Mouse (Mus musculus) adrenal gland, adult 2 months (tissue): ENCODE data around the gene Gli2. TPM values are rescaled to one million over a fixed set of nuclear protein-coding genes. Genes with fewer than 3 reads are reported as not detected.

ENCODE experiments used
- DNase-seq: peaks from one replicate; pipeline ENCODE4 v3.0.0; 2021
- polyA plus RNA-seq: library from polyadenylated mRNA; depleted of rRNA; stranded (reverse); fragments of >200 nt; gene quantifications from 2 replicates; pipeline ENCODE4 v1.2.3, GENCODE M21; 2012
- total RNA-seq, 2 experiments: library from RNA; stranded (reverse); gene quantifications; 2 replicates each; pipeline ENCODE4 v1.2.3; 2021

Gene Gli2
- total and polyA plus RNA-seq, 3 experiments = 1.0 to 1.6 (median 1.5) TPM

DNA sequence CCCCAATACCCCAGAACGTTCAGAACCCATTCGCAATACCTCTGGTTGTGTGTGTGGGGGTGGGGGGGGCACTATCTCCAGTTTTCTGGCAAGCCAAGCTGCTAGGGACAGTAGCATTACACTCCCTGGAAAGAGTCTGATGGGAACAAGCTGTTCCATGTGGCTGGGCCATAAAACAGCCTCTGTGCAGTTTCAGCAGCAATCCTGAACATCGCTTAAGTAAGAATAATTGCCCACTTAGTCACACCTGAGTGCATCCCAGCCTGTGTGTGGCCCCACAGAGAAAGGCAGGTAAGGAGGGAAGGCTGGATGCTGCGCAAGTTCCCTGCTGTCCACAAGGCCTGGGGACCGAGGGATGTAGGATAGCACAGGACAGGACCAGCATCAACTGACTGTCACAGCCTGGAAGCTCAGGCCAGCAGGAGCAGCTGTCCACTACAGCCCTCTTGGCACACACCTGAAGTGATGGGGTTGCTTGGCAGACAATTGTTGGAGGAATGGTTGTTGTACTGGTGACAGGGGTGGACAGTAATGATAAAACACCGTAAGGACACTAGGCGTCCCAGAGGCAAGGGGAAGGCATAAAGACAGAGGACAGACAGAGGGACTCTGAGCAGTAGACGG is 58.8 kb downstream of the Gli2 start:
- no peak for DNase-seq

DNA sequence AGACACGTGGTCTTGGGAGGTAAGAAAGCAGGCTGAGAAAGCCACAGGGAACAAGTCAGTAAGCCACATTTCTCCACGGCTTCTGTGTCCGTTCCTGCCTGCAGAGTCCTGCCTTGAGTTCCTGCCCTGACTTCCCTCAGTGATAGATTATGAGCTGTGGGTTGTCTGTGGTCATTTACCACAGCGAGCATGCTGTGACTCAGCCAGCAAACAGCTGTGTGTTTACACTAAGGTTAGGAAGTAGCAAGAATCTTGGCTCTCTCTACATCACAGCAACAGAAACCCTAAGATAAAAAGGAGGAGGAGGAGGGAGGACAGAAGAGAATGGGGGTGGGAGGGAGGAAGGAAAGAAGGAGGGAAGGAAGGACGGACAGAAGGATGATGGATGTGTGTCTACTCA is 59.6 kb downstream of the Gli2 start:
- DNase-seq = no peak

DNA sequence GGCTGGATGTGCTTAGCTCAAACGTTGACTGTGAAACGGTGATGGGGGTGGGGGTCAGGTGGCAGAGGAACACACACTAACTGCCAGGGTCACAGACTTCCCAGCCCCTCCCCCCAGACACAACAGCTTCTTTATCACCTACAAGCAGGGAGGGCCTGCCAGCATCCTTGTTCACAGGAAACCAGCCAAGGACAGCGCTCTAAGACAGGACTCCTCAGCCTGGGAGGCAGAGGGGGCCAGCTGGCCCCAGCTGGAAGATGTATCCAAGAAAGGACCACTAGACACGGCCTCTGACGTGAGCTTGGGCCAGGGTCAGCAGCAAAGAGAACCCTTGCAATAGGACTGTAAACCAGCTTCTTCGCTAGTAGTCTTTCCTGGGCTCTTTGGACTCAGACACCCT is 65.1 kb downstream of the Gli2 start:
- DNase-seq = no peak

DNA sequence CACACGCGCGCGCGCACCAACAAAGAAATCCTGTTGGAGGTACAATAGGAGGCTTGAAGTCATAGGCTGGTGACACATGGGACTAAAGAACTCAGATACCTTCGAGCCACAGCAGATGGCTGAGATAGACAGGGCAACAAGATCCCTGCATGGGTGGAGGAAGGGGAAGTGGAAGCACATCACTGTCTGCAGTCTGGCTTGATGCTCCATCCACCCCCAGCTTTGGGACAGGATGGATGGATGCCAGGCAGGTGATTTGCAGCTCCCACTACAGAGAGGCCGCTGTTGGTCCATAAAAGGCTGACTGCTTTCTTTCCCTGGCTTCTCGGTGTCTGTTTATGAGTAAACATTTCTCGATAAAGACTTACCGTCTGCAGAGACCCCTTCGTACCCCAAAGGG is 65.9 kb downstream of the Gli2 start:
- DNase-seq = no peak

DNA sequence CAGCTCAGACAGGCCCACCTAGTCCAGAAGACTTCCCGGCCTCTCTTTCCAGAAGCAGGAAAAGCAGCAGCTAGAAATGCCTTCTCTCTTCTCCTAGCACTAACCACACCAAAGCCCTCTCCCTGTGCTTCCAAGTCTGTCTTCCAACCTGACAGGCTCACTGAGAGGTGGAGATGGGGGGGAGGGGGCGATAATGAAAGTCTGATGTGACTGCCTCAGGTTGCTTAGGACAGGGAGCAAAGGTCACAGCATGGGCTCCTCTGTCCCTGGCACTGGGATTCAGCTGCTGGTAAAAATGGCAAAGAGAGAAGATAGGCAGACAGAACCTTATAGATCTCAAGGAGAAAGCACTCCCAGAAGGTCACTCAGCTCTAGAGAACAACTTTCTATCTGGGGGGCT is 70.0 kb downstream of the Gli2 start:
- DNase-seq = no peak

DNA sequence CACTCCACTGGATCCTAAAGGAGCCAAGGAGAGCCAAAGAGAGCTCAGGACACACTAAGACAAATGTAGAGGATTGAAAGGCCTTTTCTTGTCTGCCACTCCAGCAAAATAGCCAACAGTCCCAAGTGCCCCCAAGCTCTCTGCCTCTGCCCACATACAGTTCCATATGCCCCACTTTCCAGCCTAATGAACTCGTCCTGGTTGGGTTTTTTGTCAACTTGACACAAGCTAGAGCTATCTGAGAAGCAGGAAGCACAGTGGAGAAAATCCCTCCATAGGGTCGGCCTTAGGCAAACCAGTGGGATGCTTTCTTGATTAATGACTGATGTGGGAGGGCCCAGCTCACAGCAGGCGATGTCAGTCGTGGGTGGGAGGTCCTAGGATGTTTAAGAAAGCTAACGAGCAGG is 70.6 kb downstream of the Gli2 start:
- no peak for DNase-seq

DNA sequence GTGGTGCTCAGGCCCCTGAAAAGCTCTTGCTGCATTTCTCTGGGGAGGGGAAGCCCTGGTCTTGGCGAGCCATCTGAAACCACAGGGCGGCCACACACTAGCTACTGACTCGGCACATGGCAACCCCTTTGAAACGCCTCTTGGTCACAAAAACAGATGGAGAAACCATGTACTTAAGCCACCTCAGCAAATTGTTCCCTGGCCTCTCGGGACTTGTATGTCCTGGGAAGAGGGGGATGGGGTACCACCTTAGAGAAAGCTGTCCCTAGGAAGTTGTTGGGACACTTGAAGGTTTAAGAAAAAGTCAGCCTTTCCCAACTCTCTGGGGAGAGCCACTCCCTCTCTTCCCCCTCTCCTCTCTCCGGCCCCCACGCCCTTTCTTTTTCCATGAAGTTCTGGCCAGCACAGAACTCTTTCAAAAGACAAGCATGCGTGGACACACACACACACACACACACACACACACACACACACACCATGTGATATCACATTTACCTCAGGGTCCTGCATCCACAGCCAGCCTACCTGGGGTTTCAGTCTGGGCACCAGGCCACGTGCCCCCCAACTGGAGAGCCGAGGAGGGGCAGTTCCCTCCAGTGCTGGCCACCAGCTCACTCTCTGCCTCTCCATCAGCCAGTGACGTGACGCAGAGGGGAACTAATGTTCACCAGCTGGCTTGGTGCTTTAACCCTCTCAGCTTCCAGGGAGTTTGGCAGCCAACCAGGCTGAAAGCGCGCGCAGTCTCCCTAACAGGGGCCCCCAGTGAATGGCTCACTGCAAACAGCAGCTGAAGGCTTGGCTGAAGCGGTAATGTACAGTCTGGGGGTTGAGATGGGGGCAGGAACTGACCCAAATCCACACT is 71.2 kb downstream of the Gli2 start:
- DNase-seq = peak; percentile 22

DNA sequence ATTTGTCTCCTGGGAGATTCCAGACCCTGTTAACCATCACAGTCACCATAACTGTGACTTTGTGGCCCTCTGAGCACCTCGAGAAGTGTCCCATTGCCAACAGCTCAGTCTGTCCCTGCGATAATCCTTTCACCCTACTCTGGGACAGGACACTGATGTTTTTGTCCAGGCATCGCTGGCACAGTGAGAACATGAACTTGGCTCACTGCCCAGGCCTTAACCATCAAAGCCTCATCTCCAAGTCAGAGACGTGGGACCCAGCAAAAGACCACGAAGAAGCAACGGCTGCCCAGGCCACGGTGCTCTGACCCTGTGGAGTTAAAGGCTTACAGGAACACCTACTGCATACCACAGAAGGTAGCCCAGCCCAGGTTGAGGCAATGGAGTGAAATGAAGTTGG is 72.8 kb downstream of the Gli2 start:
- DNase-seq = peak; percentile 45

DNA sequence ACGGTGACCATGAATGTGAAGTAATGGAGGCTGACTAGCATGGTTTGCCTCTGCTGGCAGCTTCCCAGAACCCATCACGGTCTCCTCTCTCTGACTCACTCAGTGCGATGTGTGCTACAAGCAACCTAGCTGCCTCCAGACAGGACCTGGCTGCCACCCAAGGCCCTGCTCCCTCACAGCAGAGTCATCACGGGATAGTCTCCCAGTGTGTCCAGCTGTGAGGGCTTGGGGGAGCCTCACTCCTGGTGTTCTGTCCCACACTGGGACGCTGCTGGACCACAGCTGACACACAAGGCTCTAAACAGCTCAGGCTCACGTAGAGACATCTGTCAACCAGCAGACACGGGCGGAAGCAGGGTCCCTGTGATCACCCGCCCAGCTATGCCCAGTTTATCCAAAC is 76.8 kb downstream of the Gli2 start:
- DNase-seq = peak; percentile 95

DNA sequence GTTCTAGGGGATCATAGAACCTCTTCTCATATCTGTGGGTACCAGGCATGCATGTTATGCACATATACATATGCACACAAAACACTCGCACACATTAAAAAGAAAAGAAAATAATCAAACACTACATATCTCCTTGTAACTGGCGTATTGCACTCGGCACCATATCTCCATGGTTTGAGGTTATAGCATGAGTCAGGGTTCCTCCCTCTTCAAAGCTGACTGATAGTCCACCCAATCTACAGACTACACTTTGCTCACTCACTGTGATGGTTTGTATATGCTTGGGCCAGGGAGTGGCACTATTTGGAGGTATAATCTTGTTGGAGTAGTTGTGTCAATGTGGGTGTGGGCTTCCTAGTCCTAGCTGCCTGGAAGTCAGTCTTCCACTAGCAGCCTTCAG is 78.0 kb downstream of the Gli2 start:
- no peak for DNase-seq

DNA sequence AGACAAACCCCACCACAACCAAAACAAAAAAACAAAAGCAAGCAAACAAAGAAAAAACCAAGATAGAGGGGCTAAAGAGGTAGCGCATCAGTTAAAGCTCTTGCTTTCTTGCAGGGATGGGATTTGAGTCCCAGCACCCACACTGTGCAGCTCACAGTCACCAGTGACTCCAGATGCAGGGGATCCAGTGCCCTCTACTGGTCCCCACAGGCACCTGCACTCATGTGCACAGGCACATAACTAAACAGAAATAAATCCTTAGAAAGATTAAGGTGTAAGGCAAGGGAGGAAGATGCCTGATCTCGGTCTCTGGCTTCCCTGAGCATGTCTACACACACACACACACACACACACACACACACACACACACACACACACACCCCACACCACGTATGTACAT is 83.4 kb downstream of the Gli2 start:
- no peak for DNase-seq

DNA sequence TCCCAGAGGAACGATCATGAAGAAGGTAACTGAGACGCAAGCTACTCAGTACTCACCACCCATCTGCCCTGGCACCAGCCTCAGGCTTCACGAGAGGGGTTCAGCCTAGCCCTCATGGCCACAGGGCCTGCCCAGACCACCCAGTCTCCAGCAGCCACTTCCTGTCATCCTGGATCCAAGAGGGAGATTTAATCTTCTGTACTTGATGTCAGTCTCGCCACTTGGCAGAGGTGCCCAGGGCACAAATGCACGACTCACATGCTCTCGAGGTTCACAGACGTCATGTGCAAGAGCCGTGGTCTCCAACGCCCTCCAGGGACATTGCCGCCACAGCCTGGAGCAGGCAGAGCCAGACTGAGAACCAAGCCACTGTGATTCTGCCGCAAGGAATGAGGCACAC is 84.0 kb downstream of the Gli2 start:
- no peak for DNase-seq

DNA sequence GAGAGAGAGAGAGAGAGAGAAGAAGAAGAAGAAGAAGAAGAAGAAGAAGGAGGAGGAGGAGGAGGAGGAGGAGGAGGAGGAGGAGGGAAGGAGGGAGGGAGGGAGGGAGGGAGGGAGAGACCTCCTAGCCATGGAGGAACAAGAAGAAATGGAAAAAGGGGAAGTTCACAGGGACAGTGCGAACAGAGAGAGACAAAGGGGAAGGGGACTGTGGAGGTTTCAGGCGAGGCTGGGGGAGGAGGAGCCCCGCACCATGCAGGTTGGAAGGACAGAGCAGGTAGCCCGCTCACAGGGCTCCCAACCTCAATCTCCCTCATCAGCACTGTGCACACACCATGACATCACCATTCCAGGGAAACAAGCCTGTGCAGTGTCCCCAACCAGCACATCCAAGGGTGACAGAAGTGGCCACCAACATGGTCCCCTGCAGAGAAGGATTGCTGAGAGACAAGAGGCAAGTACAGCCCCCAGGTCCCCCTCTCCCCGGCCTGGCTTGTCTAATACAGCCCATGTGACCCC is 84.7 kb downstream of the Gli2 start:
- DNase-seq = no peak

DNA sequence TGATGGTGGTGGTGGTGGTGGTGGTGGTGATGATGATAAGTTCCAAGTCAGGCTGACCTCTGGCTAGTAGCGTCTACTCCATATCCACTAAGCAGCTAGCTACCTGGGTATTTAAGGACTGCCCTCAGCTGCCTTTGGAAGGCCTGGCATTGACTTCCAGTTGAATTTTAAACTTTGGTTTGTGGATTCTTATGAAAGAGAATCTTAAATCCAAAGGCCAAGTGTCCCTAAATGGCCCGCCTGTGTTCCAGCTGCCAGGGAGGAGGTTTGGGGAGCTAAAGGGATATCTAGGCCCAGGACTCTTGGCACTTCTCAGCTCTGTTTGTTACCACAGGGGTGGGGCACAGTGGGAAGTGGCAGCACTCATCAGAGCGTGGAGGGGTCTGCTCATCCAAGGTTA is 85.4 kb downstream of the Gli2 start:
- no peak for DNase-seq

DNA sequence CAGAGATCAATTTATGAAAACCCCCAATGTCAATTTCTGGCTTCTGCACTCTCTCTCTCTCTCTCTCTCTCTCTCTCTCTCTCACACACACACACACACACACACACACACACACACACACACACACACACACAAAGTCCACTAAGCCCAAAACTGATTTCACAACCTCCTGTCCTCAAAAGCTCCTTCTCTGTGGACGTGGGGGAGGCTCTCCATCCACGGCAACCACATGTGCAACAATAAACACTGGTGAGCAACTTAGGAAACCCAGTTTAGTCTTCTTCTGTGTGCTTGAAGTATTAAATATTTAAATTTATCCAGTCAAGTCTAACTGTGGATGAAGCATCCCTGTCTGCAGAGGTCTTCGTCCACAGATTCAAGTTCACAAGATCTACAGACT is 86.1 kb downstream of the Gli2 start:
- DNase-seq = no peak

DNA sequence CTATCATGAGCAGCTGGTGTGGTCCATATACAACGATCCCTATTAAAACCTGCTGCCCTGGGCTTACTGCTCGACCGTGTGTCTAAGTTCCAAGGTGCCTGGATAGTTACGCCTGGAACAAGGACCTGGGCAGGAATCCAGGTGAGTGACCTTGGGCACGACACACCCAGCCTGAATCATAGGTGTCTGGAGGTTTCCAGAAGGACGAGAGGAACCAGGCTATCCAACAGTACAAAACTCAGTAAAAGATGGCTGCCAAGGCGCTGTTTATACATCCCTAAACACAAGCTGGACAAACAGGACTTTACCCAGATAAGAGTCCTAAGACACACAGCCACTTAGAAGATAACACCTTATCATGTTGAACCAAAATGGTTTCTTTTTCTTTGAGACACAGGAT is 94.8 kb downstream of the Gli2 start:
- no peak for DNase-seq

DNA sequence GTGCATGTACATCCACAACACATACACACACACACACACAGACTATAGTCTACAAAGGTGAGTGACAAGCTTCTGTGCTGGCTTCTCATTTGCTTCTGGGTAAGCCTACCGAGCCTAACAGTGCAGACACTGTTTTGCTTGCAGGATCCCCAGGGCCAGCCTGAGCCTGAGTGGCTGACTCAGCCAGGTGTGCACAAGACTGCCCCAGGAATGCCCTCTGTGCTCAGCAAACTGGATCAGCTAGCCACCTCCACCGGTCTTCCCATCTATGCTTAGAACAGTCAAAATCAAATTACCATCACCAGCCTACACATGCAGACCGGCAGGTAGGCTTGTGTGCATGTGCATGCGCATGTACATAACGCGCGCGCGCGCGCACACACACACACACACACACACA is 97.6 kb downstream of the Gli2 start:
- no peak for DNase-seq

DNA sequence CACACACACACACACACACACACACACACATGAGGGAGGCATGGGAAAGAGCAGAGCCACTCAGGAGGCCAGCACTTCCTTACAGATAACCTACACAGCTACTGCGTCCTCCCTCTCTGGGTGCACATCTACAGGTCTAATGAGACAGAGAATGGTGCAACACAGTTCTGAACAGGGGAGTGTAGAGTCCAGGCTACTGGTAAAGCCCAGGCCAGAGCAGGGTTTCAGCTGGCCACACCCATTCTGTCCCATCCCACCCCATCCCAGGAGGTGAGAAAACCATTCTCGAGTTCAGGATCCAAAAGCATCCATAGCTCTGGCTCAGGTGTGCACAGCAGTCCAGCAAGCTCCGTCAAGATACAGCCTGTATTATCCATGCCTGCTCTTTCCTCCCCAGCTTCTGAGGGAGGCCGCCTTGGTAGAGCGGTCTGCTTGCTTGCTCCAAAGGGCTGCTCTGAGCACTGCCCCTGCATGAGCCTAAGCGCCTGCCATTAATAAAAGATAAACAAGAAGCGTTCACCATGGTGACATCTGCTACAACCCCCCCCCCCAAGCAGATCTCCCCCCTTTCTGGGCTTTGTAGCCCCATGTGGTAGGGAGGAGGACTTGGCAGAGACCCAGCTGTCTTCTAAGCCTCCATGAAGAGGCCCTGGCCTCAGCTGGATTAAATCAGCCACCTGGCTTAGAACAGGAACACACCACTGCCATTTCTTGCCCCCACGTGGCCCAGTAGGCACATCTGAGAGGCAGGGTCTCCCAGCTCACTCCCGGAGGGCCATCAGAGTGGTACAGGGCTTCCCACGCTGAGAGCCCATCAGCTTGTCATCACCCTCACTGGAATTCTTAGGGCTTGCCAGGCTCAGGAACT is 98.8 kb downstream of the Gli2 start:
- DNase-seq = no peak

DNA sequence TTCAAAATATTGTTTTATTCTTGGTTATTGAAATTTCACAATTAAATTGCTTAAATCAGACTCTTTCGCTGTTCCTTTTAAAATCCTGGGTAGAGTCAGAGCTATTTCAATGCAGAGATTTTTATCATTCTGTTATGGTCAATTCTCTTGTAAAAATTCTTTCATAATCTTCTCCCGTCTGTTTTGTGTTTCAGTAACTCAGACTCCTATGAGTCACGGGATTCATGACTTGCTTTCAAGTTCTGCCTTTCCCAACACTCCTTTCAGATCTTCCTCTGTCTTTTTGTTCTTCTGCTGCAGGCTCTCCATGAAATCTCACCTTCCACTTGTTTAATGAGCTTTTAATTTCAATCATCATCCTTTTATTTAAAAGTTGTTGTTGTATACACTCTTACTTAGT is 100.4 kb downstream of the Gli2 start:
- DNase-seq = no peak

DNA sequence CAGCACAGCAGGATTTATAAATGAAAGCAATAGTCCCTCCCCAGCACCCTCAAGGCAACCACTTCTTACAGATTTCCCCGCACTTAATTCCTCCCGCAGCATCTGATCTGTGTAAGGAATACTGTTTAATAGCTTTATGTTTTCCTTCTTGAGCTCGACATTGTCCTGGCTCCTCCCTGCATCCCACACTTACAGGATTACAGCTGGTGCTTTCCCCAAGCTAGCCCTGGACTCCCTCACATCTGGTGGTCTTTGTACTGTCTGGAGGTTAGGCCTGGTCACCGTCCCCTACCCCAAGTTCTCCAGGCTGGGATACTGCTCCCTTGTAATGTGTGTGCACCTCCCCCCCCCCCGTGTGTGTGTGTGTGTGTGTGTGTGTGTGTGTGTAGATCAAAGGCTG is 101.1 kb downstream of the Gli2 start:
- DNase-seq = no peak

DNA sequence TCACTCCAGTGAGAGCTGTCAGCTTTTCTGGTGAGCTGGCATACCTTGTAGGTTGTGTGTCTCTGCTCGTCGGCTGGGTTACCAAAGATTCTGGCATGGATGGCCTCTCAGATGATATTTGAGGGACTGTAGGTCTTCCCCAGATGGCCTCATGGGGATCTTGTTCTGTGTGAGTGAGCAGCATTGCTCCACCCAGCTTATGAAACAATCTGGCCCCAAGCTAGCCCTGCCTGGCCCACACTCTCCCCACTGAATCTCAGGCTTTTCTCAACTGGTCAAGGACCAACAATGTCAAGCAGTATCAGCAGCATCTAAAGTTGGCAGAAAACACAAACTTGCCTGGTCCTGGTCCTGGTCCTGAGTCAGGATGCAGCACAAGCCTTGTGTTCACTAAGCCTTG is 105.0 kb downstream of the Gli2 start:
- no peak for DNase-seq

DNA sequence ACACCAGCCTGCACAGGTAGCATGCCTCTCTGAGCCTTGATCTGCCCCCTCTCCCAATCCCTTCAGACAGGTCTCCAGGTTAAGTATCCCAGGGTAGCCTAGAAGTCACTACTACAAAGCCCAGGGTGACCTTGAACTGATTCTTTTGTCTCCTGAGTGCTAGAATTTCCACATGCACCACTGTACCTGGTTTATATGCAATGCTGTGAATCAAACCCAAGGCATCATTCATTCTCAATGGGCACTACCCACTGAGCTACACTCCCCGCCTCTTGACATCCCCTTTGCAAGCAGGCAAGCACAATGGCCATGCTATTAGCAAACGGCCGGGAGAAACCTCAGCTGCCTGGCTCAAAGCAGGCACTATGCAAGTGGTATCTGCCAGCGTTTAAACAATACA is 106.2 kb downstream of the Gli2 start:
- no peak for DNase-seq

DNA sequence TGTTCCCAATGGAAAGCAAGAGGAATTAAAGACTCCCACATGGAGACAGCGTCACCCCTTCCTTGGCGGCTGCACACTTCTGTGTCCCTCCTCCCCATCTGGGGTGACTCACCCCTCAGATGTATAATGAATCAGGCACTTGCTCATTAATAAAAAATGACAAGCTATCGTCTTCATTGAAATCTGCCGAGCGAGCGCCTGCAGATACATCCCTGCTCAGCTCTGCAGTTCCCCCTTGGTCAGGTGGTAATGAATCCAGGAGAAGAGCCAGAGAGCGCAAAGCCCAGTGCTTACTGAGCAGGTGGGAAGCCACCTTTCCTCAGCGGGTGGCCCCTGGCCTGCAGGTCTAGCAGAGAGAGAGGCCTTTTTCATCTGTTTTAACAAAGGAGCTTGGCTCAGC is 112.1 kb downstream of the Gli2 start:
- DNase-seq = peak; percentile 68
